Mouse (Mus musculus): Measurements from ENCODE around the gene Elof1.
"Not testable (repeated sequence)": the region's sequence is repeated elsewhere in the genome, so short reads cannot be mapped to it uniquely, and the experiment has no call there.

The Elof1 gene

GRCm38 (mm10) chr9:22116740-22117426 lies at the start of gene Elof1:
Elof1 (minus strand) TSS chr9:22117172.
- DNase-seq = peak; percentile 95 to 97

DNA sequence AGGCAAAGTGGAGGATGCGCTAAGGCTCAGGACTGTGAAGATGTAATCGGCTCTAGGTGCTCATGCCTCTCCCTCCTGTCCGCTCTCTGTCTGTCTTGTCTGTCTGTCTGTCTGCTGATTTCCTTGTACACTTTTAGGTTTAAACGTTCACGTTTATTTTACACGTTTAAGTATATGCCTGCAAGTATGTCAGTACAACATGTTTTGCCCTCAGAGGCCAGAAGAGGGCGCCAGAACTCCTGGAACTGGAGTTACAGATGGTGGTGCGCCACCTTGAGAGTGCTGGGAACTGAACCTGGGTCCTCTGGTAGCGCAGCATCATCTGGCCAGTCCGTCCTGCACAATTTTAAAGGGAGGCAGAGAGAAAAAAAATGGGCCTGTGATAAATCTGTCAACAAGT lies 49.7 kb upstream of the Elof1 start:
- no peak for DNase-seq

DNA sequence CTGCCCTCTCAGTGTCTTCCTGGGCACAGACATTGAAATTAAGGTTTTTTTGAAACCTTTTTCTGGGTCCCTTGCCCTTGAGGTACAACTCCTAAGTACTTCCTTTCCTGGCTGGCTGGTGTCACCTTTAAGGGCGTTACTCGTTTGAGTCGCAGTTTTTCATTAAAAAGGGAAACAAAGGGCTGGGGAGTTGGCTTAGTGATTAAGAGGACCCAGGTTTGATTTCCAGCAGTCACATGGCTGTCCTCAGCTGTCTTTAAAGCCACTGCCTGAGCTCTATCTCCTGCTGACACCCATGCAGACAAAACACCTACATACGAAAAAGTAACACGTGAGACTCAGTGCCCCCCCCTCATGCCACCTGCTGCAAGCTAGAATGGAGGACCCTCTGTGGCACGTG lies 49.0 kb upstream of the Elof1 start:
- DNase-seq = no peak

DNA sequence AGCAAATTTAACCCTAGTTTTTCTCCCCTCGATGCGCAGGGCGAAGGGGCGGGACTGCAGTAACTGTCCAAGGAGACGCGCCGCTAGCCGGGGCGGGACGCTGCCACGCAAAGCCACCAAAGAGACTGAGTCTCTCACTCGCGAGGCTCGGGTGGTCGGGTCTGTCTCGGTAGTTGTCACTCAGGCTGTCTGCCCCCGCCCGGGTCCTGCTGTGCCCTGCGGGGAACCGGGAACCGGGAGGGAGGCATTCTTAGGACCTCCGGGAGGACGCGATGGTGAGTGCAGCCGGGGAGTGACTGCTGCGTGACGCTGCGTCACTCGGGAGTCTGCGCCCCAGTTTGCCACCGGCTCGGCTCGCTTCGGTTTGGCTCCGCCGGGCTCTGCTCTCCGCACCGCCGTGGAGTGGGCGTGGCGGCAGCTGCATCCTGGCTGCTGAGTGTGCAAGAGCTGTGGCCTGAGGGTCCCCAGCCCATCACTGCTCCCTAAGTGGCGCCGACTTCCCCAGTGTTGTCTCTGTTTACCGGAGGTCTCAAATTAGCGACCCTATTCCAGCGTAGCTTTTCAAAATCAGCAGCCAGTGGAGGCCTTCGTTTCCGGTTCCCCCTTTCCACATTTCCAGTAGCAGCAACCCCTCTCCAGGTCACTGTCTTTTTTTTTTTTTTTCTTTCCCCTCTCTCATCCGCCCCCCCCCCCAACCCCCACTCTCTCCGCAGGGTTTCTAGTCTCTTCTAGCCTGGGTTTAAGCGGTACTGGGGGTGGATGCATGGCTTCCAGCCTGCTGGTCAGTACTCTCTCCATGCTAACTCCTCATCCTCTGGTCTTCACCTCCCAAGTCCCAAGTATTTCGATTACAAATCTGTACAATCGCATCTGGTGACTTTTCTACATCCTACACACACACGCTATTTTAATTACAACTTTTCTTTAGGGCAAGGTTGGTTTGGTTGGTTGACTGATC lies 48.0 kb upstream of the Elof1 start:
- DNase-seq = peak; percentile 22 to 34

DNA sequence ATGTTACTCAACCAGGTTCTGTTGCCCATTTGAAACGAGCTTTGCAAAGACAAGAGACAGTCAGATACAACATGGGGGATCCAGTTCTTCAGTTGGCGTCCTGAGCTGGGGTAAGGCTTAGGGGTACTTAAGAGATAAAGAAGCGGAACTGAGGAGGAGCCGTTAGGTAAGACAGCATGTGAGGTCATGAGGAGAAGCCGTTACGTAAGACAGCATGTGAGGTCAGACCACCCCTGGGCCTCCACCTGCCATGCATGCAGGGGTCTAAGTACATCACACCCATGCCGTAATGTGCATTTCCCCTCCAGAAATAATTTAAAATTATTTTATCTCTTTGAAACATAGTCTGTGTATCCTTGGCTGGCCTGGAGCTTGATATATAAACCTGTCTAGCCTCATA lies 45.9 kb upstream of the Elof1 start:
- no peak for DNase-seq

DNA sequence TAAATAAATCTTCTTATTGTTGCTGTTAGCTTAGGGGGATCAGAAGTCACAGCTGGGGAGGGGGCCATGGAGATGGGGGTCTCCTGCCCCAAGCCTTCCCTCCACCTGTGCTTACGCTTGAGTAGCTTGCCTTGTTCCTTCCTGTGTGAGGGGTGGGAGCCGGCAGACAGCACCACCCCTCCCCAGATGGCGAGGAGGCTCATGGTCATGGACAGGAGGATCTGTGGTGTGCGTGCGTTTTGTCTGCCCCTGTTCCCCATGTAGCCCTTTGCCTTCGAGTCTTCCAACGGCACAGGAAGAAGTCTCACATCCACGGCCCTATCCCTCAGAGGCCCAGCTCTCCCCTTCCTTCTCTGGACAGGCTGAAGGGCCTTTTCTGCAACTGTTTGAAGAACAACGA lies 45.3 kb upstream of the Elof1 start:
- DNase-seq = no peak

DNA sequence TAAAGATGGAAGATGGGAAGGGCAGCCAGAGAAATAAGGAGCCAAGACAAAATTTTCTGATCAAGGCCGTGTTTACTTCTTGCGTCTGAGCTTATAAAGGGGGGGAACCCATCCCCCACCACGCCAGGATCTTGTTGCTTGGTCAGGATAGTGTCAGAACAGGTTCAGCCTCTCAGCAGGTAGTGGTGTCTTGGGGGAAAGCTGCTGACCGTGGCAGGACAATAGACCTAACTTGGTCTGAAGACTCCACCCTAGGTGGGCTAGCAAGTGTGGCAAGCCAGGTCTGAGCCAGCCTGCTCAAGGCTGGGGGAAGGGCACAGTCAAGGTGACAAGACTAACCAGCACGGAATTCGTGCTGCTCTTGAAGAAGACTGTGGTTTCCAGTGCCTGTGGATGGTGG lies 44.3 kb upstream of the Elof1 start:
- DNase-seq = no peak

DNA sequence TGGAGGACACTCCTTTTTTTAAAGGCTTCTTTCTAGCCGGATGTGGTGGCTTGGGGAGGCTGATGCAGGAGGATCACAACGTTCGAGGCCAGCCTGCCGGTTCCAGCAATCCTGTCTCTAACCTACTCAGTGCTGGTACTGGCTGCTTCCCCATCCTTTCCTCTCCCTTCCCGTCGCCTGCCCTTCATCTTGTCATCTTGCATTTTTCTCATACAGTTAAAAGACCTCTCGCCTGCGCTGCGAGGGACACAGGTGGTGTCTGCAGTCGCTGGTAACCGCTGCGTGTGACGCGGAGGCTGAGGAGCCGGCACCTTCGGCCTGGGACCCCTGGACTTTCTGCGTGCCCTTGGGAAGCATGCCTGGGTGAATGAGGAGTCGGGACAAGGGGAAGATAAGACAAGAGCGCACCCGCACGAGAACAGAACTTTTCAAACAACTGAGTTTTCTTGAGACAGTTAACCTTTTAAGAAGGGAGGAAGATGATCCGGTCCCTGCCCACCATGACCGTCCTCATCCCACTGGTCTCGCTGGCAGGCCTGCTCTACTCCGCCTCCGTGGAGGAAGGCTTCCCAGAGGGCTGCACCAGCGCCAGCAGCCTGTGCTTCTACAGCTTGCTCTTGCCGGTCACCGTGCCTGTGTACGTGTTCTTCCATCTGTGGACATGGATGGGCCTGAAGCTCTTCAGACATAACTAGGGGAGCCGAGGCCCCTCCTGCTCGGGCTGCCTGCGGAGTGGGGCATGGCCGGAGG lies 40.7 kb upstream of the Elof1 start:
- no peak for DNase-seq

- DNase-seq = peak; percentile 99
Observed at GRCm38 (mm10) chr9:22156497-22157245, 39.7 kb upstream of the Elof1 start, which contains the start of gene Pigyl. Pigyl (plus strand) TSS chr9:22156846.

DNA sequence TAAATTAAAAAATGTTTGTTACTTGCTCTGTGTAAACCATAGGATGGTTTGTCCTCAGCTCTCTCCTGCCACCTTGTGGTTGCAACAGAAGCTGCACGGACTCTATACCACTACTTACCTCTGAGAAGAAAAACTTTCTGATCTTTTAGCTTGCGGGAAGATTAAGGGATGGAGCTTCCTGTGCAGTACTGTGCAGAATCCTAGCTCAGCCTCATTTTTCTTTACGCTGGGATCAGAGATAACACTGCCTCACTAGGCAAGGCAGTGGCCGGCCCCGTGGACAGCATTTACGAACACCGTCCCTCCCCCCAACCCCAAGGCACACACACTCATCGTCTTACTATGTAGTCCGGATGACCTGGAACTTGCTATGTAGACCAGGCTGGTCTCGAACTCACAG lies 38.6 kb upstream of the Elof1 start:
- DNase-seq = peak; percentile 62 to 74

DNA sequence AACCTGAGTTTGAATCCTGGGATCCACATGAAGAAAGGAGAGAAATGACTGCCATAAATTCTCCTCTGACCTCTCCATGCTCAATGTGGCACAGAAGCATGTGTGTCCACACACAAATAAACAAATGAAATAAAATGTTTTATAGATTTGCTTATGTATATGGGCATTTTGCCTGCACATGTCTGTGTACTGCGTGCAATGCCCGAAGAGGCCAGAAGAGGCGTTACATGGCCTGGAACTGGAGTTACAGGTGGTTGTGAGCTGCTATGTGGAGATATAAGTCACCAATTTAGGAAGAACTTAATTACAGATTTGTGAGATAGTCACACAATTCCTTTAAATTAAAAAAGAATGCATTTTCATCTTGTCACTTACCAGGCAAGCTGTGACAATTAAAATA lies 36.8 kb upstream of the Elof1 start:
- DNase-seq = no peak

GRCm38 (mm10) chr9:22150946-22151345 lies 34.0 kb upstream of the Elof1 start:
- DNase-seq = no peak

- DNase-seq = not testable (repeated sequence)
Observed at GRCm38 (mm10) chr9:22150249-22150693, 33.3 kb upstream of the Elof1 start.

DNA sequence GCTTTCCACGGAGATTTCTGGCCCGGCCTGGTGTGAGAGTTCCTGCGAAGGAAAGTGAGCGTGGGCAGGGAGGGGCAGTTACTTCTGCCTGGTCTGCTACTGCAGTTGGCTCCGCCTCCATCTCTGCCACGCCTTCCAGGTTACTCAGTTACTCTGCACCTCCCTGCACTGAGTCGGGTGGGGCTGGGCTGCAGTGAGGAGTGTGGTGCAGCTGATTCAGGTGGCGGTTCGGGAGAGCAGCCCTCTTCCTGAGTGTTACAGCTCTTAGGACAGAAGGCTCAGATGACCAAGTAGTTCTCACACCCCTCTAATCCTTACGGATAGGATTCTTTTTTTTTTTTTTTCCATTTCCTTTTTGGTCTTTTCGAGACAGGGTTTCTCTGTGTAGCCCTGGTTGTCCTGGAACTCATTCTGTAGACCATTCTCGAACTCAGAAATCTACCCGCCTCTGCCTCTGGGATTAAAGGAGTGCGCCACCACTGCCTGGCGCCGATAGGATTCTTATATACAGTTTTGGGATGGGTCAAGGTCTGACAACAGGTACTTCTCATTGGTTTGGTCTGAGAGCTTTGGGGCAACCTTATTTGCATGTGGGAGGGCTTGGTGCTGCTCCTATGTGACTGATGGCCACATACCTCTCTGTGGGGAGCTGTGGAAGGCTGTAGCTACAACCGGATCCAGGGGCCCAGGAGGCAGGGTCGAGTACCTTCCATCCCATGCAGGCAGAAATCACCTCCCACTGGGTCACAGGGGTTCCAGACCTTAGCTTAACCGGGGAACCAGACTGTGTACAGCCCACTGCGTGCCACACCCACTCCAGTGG lies 32.7 kb upstream of the Elof1 start:
- peak; percentile 67 to 76 for DNase-seq

GRCm38 (mm10) chr9:22144304-22144965 lies 27.5 kb upstream of the Elof1 start:
- DNase-seq = no peak

DNA sequence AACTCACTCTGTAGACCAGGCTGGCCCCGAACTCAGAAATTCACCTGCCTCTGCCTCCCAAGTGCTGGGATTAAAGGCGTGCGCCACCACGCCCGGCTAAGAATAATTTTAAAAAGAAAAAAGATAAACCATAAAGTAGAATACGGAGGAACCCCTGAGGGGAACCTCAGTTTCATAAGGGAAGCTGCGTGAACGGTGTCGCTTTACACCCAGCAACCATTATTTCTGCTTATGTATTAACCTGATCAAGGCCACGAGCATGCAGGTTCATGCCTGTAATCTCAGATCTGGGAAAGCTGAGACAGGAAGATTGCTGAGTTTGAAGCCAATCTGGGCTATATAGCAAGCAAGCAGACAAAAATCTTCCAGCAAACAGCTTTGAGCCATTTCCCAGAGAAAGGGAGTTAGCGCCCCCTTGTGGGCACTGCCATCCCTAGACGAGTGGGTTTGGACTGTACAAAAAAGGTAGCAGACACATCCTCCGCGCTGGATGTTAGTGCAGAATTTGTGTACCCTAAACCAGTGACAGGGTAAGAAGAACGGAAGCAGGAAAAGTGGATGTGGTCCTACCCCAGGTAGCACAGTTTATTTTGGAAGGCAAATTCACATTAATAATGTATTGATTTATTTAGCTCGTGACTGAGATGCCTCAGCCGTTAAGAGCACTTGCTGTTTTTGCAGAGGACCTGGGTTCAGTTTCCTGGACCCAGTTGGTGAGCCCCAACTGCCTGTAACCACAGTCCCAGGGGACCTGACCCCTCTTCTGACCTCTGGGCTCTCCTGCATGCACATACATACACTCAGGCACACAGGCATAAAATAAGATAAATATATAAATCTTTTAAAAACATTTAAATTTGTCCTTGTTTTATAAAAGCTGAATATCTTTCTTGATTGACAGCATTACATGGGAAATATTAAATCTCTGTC lies 26.4 kb upstream of the Elof1 start:
- peak; percentile 82 to 85 for DNase-seq

DNA sequence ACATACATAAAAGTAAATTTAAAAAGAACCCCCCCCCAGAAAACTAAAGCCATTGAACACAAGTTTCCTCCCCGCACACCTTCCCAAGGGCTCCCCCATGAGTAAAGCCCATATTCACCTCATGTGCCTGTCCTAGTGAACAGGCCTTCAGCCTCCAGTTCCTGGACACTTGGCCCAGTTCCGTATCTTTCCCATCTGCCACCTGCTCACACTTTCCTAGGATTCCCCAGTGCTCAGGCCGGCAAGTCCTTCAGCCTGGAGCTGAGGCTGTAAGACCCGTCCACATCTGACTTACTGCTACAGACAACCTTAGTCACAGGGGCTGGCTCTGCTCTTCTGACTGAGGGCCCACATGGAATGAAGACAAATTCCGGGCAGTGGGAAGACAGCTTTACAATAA lies 22.8 kb upstream of the Elof1 start:
- DNase-seq = no peak

DNA sequence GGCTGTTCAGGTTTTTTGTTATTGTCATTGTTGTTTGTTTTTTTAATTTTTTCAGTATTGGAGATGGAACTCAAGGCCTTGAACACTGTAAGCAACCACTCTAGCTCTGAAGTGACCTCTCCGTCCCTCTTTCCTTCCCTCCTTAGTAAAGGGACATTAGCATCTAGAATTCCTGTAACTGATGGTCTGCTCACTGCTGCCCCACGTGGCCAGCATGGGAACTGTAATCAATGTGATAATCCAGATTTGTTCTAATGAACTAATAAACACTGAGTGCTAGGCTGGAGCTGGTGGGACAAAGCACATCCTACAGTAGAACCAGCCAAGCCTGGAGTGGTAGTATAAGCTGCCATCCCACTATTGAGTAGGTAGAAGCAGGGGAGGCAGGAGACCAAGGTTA lies 21.5 kb upstream of the Elof1 start:
- no peak for DNase-seq

- no peak for DNase-seq
Observed at GRCm38 (mm10) chr9:22136765-22137547, 20.0 kb upstream of the Elof1 start.
